Mouse (Mus musculus) limb, embryonic 10.5 days (tissue): ENCODE measurements around the gene Ddx1. TPM values are rescaled to one million over a fixed set of nuclear protein-coding genes. Genes with fewer than 3 reads are reported as not detected.
A peak's percentile ranks its signal among the peaks of the same experiment; 100 is the strongest.

ENCODE experiments used
- DNase-seq: peaks from one replicate; pipeline ENCODE4 v3.0.0-alpha.2; 2017; ENCODE audit warnings: low spot score
- H3K27ac ChIP-seq: fragments of 300-500 bp; sonication (generic); 2 replicates; pipeline ENCODE4 v1.5.1; 2016; ENCODE audit warnings: mild to moderate bottlenecking
- H3K27me3 ChIP-seq: fragments of 300-500 bp; sonication (generic); 2 replicates; pipeline ENCODE4 v1.6.1; 2016; ENCODE audit warnings: low read depth, mild to moderate bottlenecking; ENCODE audit not compliant: poor library complexity, severe bottlenecking
- H3K36me3 ChIP-seq: fragments of 300-500 bp; sonication (generic); 2 replicates; pipeline ENCODE4 v1.6.1; 2016; ENCODE audit warnings: mild to moderate bottlenecking, moderate library complexity
- H3K4me1 ChIP-seq: fragments of 300-500 bp; sonication (generic); 2 replicates; pipeline ENCODE4 v1.6.1; 2016
- H3K4me3 ChIP-seq: fragments of 300-500 bp; sonication (generic); 2 replicates; pipeline ENCODE4 v1.5.1; 2016; ENCODE audit warnings: mild to moderate bottlenecking, moderate library complexity
- H3K9me3 ChIP-seq: fragments of 300-500 bp; sonication (generic); replicated peaks from 2 replicates; pipeline ENCODE4 v1.6.1; 2016; ENCODE audit warnings: mild to moderate bottlenecking
- WGBS: fragments of 180-500 bp; shearing (Covaris S2); methylation state at CpG from one replicate; pipeline ENCODE4 v1.1.7; 2016; 5-methylcytosine and 5-hydroxymethylcytosine counted together
- polyA plus RNA-seq: library from polyadenylated mRNA; unstranded; fragments of >200 nt; fragmentation: Nextera tagmentation; extraction: Ambion mirVana; gene quantifications from 2 replicates; pipeline ENCODE4 v1.2.1, GENCODE M21; 2016

The Ddx1 gene
- polyA plus RNA-seq, 1 experiment from 2014 or later = 208 TPM

DNA sequence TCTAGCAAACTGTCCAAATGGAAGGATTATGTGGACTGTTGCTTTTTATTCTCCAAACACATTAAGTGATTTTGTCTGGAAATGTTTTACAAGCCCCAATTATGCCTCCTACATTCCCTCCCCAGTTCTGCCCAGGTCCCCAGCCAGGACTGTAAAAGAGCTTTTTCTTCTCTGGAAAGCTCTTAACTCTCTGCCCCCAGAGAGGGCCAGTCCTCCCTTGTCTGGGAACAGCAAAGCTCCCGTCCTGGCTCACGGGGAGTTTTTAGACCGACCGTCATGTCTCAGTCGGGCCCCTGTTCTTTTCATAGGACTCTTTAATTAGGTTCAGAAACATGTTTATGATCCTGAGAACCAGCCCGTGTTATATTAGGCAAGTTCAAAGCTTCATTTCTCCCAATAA lies 75.0 kb downstream of the Ddx1 start:
- no peaks in the 10 kb centered on the region for H3K36me3 ChIP-seq
- peak overlapping the region; percentile 57 for H3K27ac ChIP-seq
- H3K9me3 ChIP-seq = no peaks in the 10 kb centered on the region
- peaks cover 50% of the 10 kb centered on the region for H3K4me1 ChIP-seq
- no peak for DNase-seq
- no peak overlapping the region for H3K4me3 ChIP-seq
- WGBS = 41% methylated on average over 6 of the region's 6 CpGs
- H3K27me3 ChIP-seq = no peaks in the 10 kb centered on the region

- no peaks in the 10 kb centered on the region for H3K4me1 ChIP-seq
- WGBS = 95% methylated on average over 1 of the region's 1 CpGs
- H3K9me3 ChIP-seq = no peaks in the 10 kb centered on the region
- H3K36me3 ChIP-seq = no peaks in the 10 kb centered on the region
- H3K4me3 ChIP-seq = no peak overlapping the region
- no peak overlapping the region for H3K27ac ChIP-seq
- no peak for DNase-seq
- H3K27me3 ChIP-seq = no peaks in the 10 kb centered on the region
These were observed 80.9 kb downstream of the Ddx1 start for GRCm38 (mm10) chr12:13168073-13168472.

DNA sequence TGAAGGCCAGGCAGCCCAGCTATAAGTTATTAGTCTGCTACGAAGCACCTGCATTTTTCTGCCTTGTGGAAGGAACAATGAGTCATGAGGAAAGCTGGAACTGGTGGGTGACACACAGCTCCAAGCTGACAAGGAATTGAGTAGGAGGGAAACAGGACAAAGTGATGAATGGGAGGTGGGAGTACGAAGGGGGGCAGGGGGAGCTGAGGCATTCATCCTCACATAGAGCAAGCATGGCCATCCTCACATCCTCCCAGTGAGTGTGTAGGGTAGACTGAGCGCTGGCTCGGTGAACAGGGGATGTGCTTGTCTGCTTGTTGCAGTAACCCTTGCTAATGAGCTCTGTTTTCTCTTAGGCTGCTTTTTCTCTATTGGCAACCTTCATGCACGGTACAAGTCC lies 81.9 kb downstream of the Ddx1 start:
- H3K27me3 ChIP-seq = no peaks in the 10 kb centered on the region
- H3K36me3 ChIP-seq = no peaks in the 10 kb centered on the region
- no peak overlapping the region for H3K27ac ChIP-seq
- H3K4me1 ChIP-seq = no peaks in the 10 kb centered on the region
- DNase-seq = no peak
- H3K9me3 ChIP-seq = no peaks in the 10 kb centered on the region
- H3K4me3 ChIP-seq = no peak overlapping the region
- 85% methylated on average over 5 of the region's 5 CpGs for whole genome bisulfite sequencing

Other genes starting within 250 kb of the Ddx1 start
- 15.2 and 18.3 TPM in 2 replicates for gene Nbas, start 19.9 kb upstream of the Ddx1 start, polyA plus RNA-seq